Mouse (Mus musculus) adrenal gland, postnatal 4 days (tissue): ENCODE data around the gene Sun2. TPM values are rescaled to one million over a fixed set of nuclear protein-coding genes. Genes with fewer than 3 reads are reported as not detected.

Experiments used
- DNase-seq, 2 experiments: peaks; one replicate each; pipeline ENCODE4 v3.0.0; 2021 to 2022; ENCODE audit warnings: low spot score in 2 of 2, mixed read lengths in 2 of 2
- total RNA-seq, 2 experiments: library from RNA; stranded (reverse); gene quantifications; 2 replicates each; pipeline ENCODE4 v1.2.3; 2021

Gene Sun2
- total RNA-seq, 2 experiments from 2014 or later = 53.3 to 56.7 TPM

DNA sequence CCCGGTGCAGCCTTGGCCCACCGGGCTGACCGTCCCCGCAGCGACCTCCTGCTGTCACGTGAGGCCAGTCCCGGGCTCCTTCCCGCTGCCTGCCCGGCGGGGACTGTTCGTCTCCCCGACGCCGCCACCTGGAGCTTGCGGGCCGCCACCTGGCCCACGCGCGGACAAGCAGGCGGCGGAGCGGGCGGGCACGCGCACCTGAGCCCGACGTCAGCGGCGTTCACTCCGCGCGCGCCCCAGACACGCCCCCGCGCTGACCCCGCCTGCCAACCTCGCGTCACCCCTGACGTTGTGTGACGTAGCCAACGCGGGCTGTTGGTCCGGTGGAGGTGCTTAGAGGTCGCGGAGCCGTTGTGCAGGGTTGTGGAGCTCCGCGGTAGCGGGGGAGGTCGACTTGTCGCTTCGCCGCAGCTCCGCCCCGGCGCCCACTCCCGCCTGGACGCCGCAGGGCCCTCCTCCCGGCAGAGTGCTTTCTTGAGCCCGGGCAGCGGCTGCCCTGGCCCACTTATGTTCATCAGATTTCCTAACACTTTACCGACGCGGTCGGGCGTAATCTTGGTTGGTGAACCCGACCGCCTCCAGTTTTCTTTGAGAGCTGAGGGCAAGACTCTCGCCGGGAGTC is 54.6 kb downstream of the Sun2 start, which contains the start of gene Josd1:
Gene Josd1 (minus strand): TSS at position 274 of the 622 bp plus-strand sequence.
- peak; percentile 93 to 95 for DNase-seq

DNA sequence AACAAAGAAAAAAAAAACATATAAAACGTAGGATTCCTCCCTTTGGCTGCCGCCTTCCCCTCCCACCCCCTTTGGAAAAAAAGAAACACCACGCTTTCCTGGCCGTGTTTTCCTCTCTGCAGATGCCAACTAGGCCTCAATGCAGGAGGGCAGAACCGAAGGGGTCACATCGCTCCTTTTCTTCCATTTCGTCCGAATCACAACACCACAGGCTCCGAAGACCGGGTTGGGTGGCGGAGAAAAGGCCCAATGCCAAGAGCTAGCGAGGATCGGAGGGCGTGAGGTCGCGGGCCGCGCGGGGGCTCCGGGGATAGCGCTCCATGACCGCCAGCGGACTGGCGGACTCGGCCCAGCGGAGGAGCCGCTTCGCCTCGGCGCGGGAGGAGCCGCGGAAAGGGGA is 55.2 kb downstream of the Sun2 start:
- peak in 1 of 2 experiments; percentile 33 for DNase-seq

DNA sequence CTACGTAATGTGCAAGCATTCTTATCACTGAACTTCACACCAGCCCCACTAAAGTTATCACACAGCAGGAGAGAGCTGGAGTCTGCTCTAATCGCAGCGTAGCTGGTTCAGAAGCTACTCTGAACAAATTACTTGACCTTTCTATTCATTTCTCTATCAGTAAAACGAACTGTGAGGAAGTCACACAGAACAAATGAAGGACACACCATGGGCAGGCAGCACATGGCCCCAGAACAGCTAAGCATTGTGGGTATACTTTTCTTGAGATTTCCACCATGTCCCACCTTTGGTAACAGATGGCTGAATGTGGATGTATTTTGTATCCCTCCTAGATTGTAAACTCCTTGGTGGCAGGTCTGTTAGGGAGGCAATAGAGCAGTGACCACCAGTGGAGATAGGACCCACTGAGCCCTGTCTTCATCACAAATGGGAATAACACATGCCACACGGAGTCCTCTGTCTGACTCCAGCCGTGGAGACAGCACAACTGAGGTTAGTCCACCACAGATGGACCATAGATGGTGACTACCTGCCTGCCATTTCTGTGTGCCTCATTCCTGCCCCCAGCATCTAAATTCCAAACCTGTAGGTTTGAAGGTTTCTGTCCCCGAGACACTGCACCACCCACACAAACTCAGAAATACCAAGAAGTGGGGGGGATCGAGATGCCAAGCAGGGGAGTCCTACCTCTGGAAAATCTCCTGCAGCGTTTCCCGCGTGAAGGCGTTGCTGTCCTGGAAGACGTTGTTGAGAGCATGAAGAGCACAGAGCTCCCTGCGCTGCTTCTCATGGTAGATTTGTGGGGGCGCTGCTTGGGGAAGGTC is 56.1 kb downstream of the Sun2 start:
- no peak for DNase-seq

DNA sequence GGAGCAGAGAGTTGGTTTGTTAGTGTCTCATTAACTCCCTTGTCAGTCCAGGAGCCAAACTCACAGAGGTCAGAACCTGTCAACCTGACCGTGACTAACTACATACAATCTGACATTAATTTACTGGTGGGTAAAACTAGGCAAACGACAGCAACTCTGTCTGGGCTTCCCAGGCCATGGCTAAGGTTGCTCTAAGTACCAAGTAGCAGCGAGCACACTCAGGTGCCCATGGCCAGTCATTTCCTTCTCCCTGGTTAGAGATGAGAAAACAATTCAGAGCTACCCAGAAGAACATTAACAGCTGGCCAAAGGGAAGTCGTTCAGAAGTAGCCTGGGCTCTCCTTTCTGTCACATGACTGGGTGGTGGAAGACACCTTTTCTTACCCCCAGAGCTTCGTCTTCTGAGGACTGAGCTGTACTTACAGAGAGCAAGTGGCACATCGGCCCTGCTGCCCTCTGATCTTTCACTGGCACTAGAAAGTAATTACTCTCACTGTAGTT is 57.1 kb downstream of the Sun2 start:
- DNase-seq = no peak

DNA sequence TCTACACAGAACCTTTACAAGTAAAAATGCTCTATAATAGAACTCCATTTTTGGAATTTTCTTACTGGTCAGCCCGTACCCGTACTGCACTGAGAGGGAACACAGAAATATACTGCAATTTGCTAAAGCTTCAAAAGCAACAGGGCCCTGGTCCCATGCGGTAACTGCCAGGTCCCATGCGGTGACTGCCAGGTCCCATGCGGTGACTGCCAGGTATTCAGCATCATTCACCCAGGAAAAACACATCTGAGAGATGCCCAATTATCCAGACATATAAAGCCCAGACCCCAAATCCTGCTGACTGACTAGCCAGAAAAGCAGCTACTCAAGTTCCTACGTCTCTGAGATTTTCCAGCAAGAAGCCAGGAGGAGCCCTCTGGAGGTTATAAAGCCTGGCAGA is 57.7 kb downstream of the Sun2 start:
- DNase-seq = no peak

DNA sequence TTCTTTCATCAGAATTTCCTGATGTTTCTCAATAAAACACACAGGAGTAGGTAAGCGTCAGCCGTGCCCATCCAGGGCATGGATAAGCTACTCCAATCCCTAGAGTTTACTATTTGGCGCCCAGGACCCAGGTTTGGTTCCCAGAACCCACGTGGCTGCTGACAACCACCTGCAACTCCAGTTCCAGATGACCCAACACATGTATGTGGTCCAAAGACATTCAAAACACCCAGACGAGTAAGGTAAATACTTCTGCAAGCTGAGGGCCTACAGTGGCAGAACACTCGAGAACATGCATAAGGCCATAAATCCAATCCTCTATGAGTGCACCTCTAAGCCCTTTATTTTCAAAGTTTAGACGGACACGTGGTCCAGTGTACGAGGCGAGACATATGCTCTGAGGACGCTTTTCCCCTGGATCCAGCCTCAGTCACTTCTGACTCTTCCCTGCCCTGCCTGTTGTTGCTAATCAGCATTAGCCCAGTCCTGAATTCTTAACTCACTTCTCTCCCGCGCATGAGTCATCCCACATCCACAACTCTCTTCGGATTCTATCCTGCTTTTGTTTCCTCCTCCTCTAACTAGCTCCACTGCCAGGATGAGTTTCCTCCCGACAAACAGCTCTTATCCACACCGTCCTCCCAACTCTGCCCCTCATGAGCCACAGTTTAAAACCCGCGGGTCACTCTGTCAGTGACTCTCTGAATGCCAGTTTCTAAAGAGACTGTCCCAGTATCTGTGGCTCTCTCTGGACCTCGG is 58.5 kb downstream of the Sun2 start:
- no peak for DNase-seq

DNA sequence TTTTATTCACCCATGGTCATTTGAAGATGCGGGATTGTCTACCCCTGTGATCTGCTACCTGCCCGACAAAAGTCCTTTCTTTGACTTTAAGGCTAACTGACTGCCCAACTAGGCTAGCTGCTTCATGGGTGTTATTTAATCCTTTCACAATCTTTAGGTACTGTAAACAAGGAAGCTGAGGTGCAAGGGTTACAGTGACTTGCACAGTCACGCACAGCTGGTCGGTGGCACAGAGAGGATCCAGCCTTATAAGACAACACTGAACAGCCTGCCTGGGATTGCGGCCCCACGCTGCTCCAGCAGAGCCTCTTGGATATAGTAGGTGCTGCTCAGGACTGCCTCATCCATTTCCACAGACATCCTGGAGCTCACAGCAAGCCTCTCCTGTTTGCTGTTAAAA is 59.2 kb downstream of the Sun2 start:
- no peak for DNase-seq

DNA sequence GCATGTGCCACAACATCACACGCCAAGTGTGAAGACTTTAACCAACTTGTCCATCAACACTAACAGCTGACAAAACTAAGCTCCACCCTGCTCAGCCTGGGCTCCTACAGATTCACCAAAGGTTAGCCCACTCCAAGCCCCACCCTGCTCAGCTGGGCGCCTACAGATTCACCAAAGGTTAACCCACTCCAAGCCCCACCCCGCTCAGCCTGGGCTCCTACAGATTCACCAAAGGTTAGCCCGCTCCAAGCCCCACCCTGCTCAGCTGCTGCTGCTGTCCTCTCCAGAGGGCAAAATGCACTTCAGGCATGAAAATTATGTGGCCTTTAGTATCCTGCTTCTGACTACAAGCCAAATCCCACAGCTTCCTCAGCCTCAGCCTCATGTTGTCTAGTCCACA is 60.4 kb downstream of the Sun2 start:
- no peak for DNase-seq

DNA sequence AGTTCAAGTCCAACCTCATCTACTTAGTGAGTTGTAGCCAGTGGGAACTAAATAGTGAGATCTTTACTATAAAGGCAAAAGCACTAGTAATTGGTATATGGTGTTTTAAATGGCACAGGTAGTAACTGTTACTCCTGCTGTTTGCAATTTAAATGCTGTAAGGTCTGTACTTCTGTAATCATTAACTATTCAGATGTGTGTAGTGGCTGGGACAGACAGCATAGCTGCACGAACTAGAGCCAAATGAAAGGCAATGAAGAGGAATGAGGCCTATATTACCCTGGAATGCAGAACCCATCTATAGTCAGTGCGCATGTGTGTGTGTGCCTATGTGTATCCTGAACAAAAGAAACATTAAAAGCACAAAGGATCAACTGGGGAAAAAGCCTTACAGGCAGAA is 64.4 kb downstream of the Sun2 start:
- DNase-seq = no peak

Other genes starting within 250 kb of the Sun2 start
- gene Kcnj4, start 237.3 kb downstream of the Sun2 start, total RNA-seq = under 1 TPM; 0.22 to 0.28 TPM
- 10 to 100 TPM; 13.0 to 13.2 TPM for gene Kdelr3, start 226.1 kb downstream of the Sun2 start, total RNA-seq
- 100 to 1,000 TPM; 457 to 487 TPM for gene Ddx17, start 195.8 kb downstream of the Sun2 start, total RNA-seq
- gene Dmc1, start 137.4 kb downstream of the Sun2 start, total RNA-seq = 1 to 10 TPM; 5.1 to 5.7 TPM
- gene Fam227a, start 83.6 kb downstream of the Sun2 start, total RNA-seq = 1 to 10 TPM; 5.3 to 5.6 TPM
- 10 to 100 TPM; 27.4 to 32.6 TPM for gene Cby1, start 83.3 kb downstream of the Sun2 start, total RNA-seq
- gene Tomm22, start 71.7 kb downstream of the Sun2 start, total RNA-seq = 100 to 1,000 TPM; 150 to 153 TPM
- 10 to 100 TPM; 29.3 to 33.5 TPM for gene Josd1, start 54.6 kb downstream of the Sun2 start, total RNA-seq
- 10 to 100 TPM; 32.4 to 37.0 TPM for gene Gtpbp1, start 51.7 kb downstream of the Sun2 start, total RNA-seq
- 10 to 100 TPM; 25.3 to 25.6 TPM for gene Dnal4, start 35.3 kb upstream of the Sun2 start, total RNA-seq
- gene Nptxr, start 62.2 kb upstream of the Sun2 start, total RNA-seq = 10 to 100 TPM; 17.2 to 17.3 TPM
- 1 to 10 TPM; 3.7 to 4.2 TPM for gene Npcd, start 91.7 kb upstream of the Sun2 start, total RNA-seq
- 100 to 1,000 TPM; 105 TPM for gene Cbx6, start 92.2 kb upstream of the Sun2 start, total RNA-seq
- 10 to 100 TPM; 28.4 to 33.4 TPM for gene Apobec3, start 149.1 kb upstream of the Sun2 start, total RNA-seq
- gene Cbx7, start 228.6 kb upstream of the Sun2 start, total RNA-seq = 10 to 100 TPM; 15.4 to 18.4 TPM